Mouse (Mus musculus) liver, embryonic 14.5 days (tissue): Measurements from ENCODE around the gene Chchd3.

Experiments used
- CTCF ChIP-seq: IDR thresholded peaks from 2 replicates; pipeline ENCODE4 v1.5.1; 2016; ENCODE audit warnings: antibody characterized with exemption, low read depth, control low read depth
- EP300 ChIP-seq: IDR thresholded peaks from 2 replicates; pipeline ENCODE4 v1.6.1; 2016; ENCODE audit warnings: antibody characterized with exemption, low read depth

DNA sequence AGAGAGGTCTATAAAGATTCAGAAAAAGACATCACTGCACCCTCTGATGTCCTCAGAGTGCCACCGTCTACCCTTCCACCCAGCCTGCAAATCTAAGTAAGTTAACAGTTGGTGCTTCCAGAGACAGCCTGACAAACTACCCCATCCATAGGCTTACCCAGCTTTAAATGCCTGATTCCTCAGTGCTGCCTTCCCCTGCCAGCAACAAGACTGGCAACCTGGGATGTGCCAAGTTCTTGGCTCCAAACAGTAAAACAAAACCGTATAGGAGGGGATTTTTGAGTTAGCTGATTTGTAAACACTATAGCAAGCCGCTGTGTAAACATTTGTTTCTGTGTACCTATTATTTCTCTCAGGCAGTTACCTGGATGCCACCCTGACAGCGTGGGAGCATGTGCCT, 269.6 kb downstream of the Chchd3 start:
- TF ChIP-seq CTCF (no peak), EP300 (no peak)
